Comparison of ENCODE assay signal across 8 mouse cellular contexts in the genomic region with DNA sequence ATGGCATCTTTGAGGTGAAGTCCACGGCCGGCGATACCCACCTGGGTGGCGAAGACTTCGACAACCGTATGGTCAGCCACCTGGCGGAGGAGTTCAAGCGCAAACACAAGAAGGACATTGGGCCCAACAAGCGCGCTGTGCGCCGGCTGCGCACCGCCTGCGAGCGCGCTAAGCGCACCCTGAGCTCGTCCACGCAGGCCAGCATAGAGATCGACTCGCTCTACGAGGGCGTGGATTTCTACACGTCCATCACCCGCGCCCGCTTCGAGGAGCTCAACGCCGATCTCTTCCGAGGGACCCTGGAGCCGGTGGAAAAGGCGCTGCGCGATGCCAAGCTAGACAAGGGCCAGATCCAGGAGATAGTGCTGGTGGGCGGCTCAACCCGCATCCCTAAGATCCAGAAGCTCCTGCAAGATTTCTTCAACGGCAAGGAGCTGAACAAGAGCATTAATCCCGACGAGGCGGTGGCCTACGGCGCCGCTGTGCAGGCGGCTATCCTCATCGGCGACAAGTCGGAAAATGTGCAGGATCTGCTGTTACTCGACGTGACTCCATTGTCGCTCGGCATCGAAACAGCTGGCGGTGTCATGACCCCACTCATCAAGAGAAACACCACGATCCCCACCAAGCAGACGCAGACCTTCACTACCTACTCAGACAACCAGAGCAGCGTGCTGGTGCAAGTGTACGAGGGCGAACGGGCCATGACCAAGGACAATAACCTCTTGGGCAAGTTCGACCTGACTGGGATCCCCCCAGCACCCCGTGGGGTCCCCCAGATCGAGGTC. TPM values are rescaled to one million over a fixed set of nuclear protein-coding genes. Genes with fewer than 3 reads are reported as not detected.
DNase-seq lines count a peak whose midpoint lies in the region; ATAC-seq and TF ChIP-seq lines count a peak whose summit lies in the region.

No protein-coding gene starts in this region.

- no peak for TF ChIP-seq CTCF in G1E (IDR thresholded peaks at IDR 0.05; ENCODE audit: low read depth, low read length)
- no peak for TF ChIP-seq CTCF in bone marrow macrophage, adult 2 months (IDR thresholded peaks at IDR 0.05; ENCODE audit: low read depth, low read length)

- peaks cover 14% of the 10 kb centered on the region for H3K36me3 ChIP-seq in G1E (replicated peaks)
- no peaks in the 10 kb centered on the region for H3K36me3 ChIP-seq in forebrain, embryonic 14.5 days (ENCODE audit: control insufficient read depth, insufficient read depth, low read length)
- H3K36me3 ChIP-seq in hindbrain, embryonic 16.5 days (ENCODE audit: control insufficient read depth, insufficient read depth, low read length) = no peaks in the 10 kb centered on the region
- H3K36me3 ChIP-seq in midbrain, embryonic 15.5 days (replicated peaks) = no peaks in the 10 kb centered on the region
- no peaks in the 10 kb centered on the region for H3K36me3 ChIP-seq in splenic B cell, adult 2 months (ENCODE audit: control insufficient read depth, insufficient read depth, low read length, poor library complexity, severe bottlenecking)

- WGBS in forebrain, embryonic 14.5 days = 5% methylated on average over 64 of the region's 64 CpGs
- WGBS in hindbrain, embryonic 16.5 days = 3% methylated on average over 64 of the region's 64 CpGs
- WGBS in midbrain, embryonic 15.5 days = 4% methylated on average over 64 of the region's 64 CpGs

- peaks cover 30% of the 10 kb centered on the region for H3K4me1 ChIP-seq in G1E (ENCODE audit: insufficient read depth, low read depth, low read length)
- H3K4me1 ChIP-seq in bone marrow macrophage, adult 2 months (ENCODE audit: control insufficient read depth, insufficient read depth, low read length) = peaks cover 11% of the 10 kb centered on the region
- H3K4me1 ChIP-seq in forebrain, embryonic 14.5 days (ENCODE audit: control insufficient read depth, insufficient read depth, low read length) = peaks cover 9% of the 10 kb centered on the region; the same call in 1 of the 2 replicates
- peaks cover 20% of the 10 kb centered on the region for H3K4me1 ChIP-seq in hindbrain, embryonic 16.5 days (ENCODE audit: control insufficient read depth, insufficient read depth, low read depth, low read length)
- peaks cover 28% of the 10 kb centered on the region for H3K4me1 ChIP-seq in midbrain, embryonic 15.5 days

- no peak overlapping the region for H3K9ac ChIP-seq in forebrain, embryonic 14.5 days (ENCODE audit: low read length)
- H3K9ac ChIP-seq in hindbrain, embryonic 16.5 days (ENCODE audit: low read depth, low read length) = peak overlapping the region; percentile 17; the same call in 1 of the 2 replicates
- H3K9ac ChIP-seq in midbrain, embryonic 15.5 days = no peak overlapping the region

- H3K4me2 ChIP-seq in forebrain, embryonic 14.5 days (ENCODE audit: low read length) = peak overlapping the region; percentile 80
- peak overlapping the region; percentile 93 for H3K4me2 ChIP-seq in hindbrain, embryonic 16.5 days (ENCODE audit: low read length)
- H3K4me2 ChIP-seq in midbrain, embryonic 15.5 days = peak overlapping the region; percentile 91

- peak overlapping the region; percentile 82 for H3K4me3 ChIP-seq in G1E (ENCODE audit: low read depth, low read length)
- peak overlapping the region; percentile 81 for H3K4me3 ChIP-seq in bone marrow macrophage, adult 2 months (ENCODE audit: insufficient read depth, low read length)
- peak overlapping the region; percentile 64 for H3K4me3 ChIP-seq in forebrain, embryonic 14.5 days (ENCODE audit: low read depth, low read length)
- H3K4me3 ChIP-seq in hindbrain, embryonic 16.5 days (ENCODE audit: low read length) = peak overlapping the region; percentile 80
- peak overlapping the region; percentile 70 for H3K4me3 ChIP-seq in midbrain, embryonic 15.5 days

- peaks cover 20% of the 10 kb centered on the region for H3K9me3 ChIP-seq in G1E (replicated peaks)
- H3K9me3 ChIP-seq in forebrain, embryonic 14.5 days (replicated peaks; ENCODE audit: control insufficient read depth, low read length) = no peaks in the 10 kb centered on the region
- H3K9me3 ChIP-seq in hindbrain, embryonic 16.5 days (ENCODE audit: control insufficient read depth, low read length) = no peaks in the 10 kb centered on the region
- no peaks in the 10 kb centered on the region for H3K9me3 ChIP-seq in midbrain, embryonic 15.5 days

- no peak overlapping the region for H3K27ac ChIP-seq in bone marrow macrophage, adult 2 months (ENCODE audit: insufficient read depth, low read depth, low read length)
- H3K27ac ChIP-seq in forebrain, embryonic 14.5 days (ENCODE audit: low read depth, low read length) = no peak overlapping the region
- H3K27ac ChIP-seq in hindbrain, embryonic 16.5 days (ENCODE audit: low read depth, low read length) = no peak overlapping the region
- no peak overlapping the region for H3K27ac ChIP-seq in midbrain, embryonic 15.5 days

- no peak for DNase-seq in G1E (ENCODE audit: low spot score)
- no peak for DNase-seq in forebrain, embryonic 14.5 days (ENCODE audit: low spot score)
- peak; percentile 26 to 48 for DNase-seq in left cerebral cortex, postnatal 36 days (ENCODE audit: low spot score in 2 of 2)
- DNase-seq in splenic B cell, adult 2 months (ENCODE audit: low read depth, low spot score) = peak; percentile 51
- no peak for DNase-seq in Muller cell, postnatal 12 days (ENCODE audit: inconsistent ontology term)

- no peak for TF ChIP-seq POLR2A in bone marrow macrophage, adult 2 months (IDR thresholded peaks at IDR 0.05; ENCODE audit: borderline replicate concordance, low read depth, low read length)

- intact Hi-C loops in left cerebral cortex, postnatal 36 days (cut with DNase I) = loop anchor here (2.0 kb wide), 1 partner anchor 67 kb away; no protein-coding TSS in a partner anchor

- ATAC-seq in G1E (ENCODE audit: extremely low read depth, insufficient number of reproducible peaks, low FRiP score, poor library complexity, severe bottlenecking) = no peak
- no peak for ATAC-seq in forebrain, embryonic 14.5 days
- no peak for ATAC-seq in hindbrain, embryonic 16.5 days
- ATAC-seq in midbrain, embryonic 15.5 days (replicated peaks) = no peak

- peaks cover 17% of the 10 kb centered on the region; the same call in 1 of the 2 replicates for H3K27me3 ChIP-seq in G1E (ENCODE audit: insufficient read depth, low read length)
- H3K27me3 ChIP-seq in forebrain, embryonic 14.5 days (replicated peaks; ENCODE audit: control insufficient read depth, insufficient read depth, low read length) = peaks cover 40% of the 10 kb centered on the region
- H3K27me3 ChIP-seq in hindbrain, embryonic 16.5 days (replicated peaks; ENCODE audit: control insufficient read depth, insufficient read depth, low read length) = peaks cover 21% of the 10 kb centered on the region
- peaks cover 46% of the 10 kb centered on the region for H3K27me3 ChIP-seq in midbrain, embryonic 15.5 days (replicated peaks)
- no peaks in the 10 kb centered on the region for H3K27me3 ChIP-seq in splenic B cell, adult 2 months (ENCODE audit: control insufficient read depth, insufficient read depth, low read length, poor library complexity, severe bottlenecking)

RNA-seq across cellular contexts. Expression of gene Hspa2, which starts 1.4 kb away (rescaled TPM):
- total RNA-seq in G1E (2014; fragmentation: Nextera tagmentation) (6.0 and 7.3 TPM in 2 replicates), G1E (2017) (10.7 and 11.3 TPM in 2 replicates)
- polyA plus RNA-seq in G1E (2012) = 10.3 and 12.0 TPM in 2 replicates
- polyA plus RNA-seq in bone marrow macrophage, adult 2 months (2012; ENCODE audit: insufficient read depth, insufficient read length, missing spikeins) = 5.8 and 8.0 TPM in 2 replicates
- polyA plus RNA-seq in forebrain, embryonic 14.5 days (2014; fragmentation: Nextera tagmentation; extraction: Ambion mirVana) = 4.5 and 5.5 TPM in 2 replicates
- polyA plus RNA-seq in hindbrain, embryonic 16.5 days (2015; fragmentation: Nextera tagmentation; extraction: Ambion mirVana) = 9.5 and 10.2 TPM in 2 replicates
- 10 to 100 TPM; 62.5 to 67.5 TPM for total RNA-seq in left cerebral cortex, postnatal 36 days (2021)
- 5.5 and 5.6 TPM in 2 replicates for polyA plus RNA-seq in midbrain, embryonic 15.5 days (2015; fragmentation: Nextera tagmentation; extraction: Ambion mirVana)

RNA-seq across cellular contexts. Expression of gene Ppp1r36, which starts 12.0 kb away (rescaled TPM):
- total RNA-seq in G1E (2014; fragmentation: Nextera tagmentation) (not detected in 2 replicates), G1E (2017) (0.12 and 0.38 TPM in 2 replicates)
- not detected in 2 replicates for polyA plus RNA-seq in G1E (2012)
- not detected in 2 replicates for polyA plus RNA-seq in bone marrow macrophage, adult 2 months (2012; ENCODE audit: insufficient read depth, insufficient read length, missing spikeins)
- 0.77 and 1.2 TPM in 2 replicates for polyA plus RNA-seq in forebrain, embryonic 14.5 days (2014; fragmentation: Nextera tagmentation; extraction: Ambion mirVana)
- polyA plus RNA-seq in hindbrain, embryonic 16.5 days (2015; fragmentation: Nextera tagmentation; extraction: Ambion mirVana) = 1.3 and 2.1 TPM in 2 replicates
- 1 to 10 TPM; 1.2 to 1.3 TPM for total RNA-seq in left cerebral cortex, postnatal 36 days (2021)
- 0.73 and 1.0 TPM in 2 replicates for polyA plus RNA-seq in midbrain, embryonic 15.5 days (2015; fragmentation: Nextera tagmentation; extraction: Ambion mirVana)

RNA-seq across cellular contexts. Expression of gene Zbtb1, which starts 35.3 kb away (rescaled TPM):
- 24.8 and 27.9 TPM in 2 replicates for total RNA-seq in G1E (2014; fragmentation: Nextera tagmentation)
- 23.1 and 27.2 TPM in 2 replicates for total RNA-seq in G1E (2017)
- 6.4 and 8.8 TPM in 2 replicates for polyA plus RNA-seq in G1E (2012)
- 8.8 and 9.6 TPM in 2 replicates for polyA plus RNA-seq in bone marrow macrophage, adult 2 months (2012; ENCODE audit: insufficient read depth, insufficient read length, missing spikeins)
- polyA plus RNA-seq in forebrain, embryonic 14.5 days (2014; fragmentation: Nextera tagmentation; extraction: Ambion mirVana) = 4.2 and 5.7 TPM in 2 replicates
- 3.2 and 3.5 TPM in 2 replicates for polyA plus RNA-seq in hindbrain, embryonic 16.5 days (2015; fragmentation: Nextera tagmentation; extraction: Ambion mirVana)
- total RNA-seq in left cerebral cortex, postnatal 36 days (2021) = 1 to 10 TPM; 4.6 to 6.6 TPM
- polyA plus RNA-seq in midbrain, embryonic 15.5 days (2015; fragmentation: Nextera tagmentation; extraction: Ambion mirVana) = 3.4 and 3.5 TPM in 2 replicates

RNA-seq across cellular contexts. Expression of gene Zbtb25, which starts 36.0 kb away (rescaled TPM):
- total RNA-seq in G1E (2014; fragmentation: Nextera tagmentation) (54.4 and 62.5 TPM in 2 replicates), G1E (2017) (15.5 and 17.5 TPM in 2 replicates)
- 12.1 and 12.2 TPM in 2 replicates for polyA plus RNA-seq in G1E (2012)
- polyA plus RNA-seq in bone marrow macrophage, adult 2 months (2012; ENCODE audit: insufficient read depth, insufficient read length, missing spikeins) = 8.6 and 9.5 TPM in 2 replicates
- polyA plus RNA-seq in forebrain, embryonic 14.5 days (2014; fragmentation: Nextera tagmentation; extraction: Ambion mirVana) = 19.7 and 20.3 TPM in 2 replicates
- 12.6 and 13.3 TPM in 2 replicates for polyA plus RNA-seq in hindbrain, embryonic 16.5 days (2015; fragmentation: Nextera tagmentation; extraction: Ambion mirVana)
- total RNA-seq in left cerebral cortex, postnatal 36 days (2021) = 10 to 100 TPM; 17.8 to 19.6 TPM
- 14.6 and 15.1 TPM in 2 replicates for polyA plus RNA-seq in midbrain, embryonic 15.5 days (2015; fragmentation: Nextera tagmentation; extraction: Ambion mirVana)

Comparison
In these comparisons a context has a peak if more than half of its experiments do, and no peak if none do; other contexts are left out.
1. DNase-seq: peak in left cerebral cortex, postnatal 36 days (2 of 2) and splenic B cell, adult 2 months (single experiment); none in G1E (single experiment), forebrain, embryonic 14.5 days (single experiment) and Muller cell, postnatal 12 days (single experiment).
2. Peak in every context shown above with its lines, with median percentiles within 50 percentile points of each other: H3K4me3 ChIP-seq and H3K4me2 ChIP-seq.